Mouse (Mus musculus) heart, adult 10 weeks (tissue): ENCODE results near the gene Elfn1. TPM values are rescaled to one million over a fixed set of nuclear protein-coding genes. Genes with fewer than 3 reads are reported as not detected.

Experiments used
- polyA plus RNA-seq: library from polyadenylated mRNA; stranded (reverse); fragments of 350-450 nt; fragmentation: Illumina TruSeq; extraction: RNeasy Lipid Tissue Mini Kit (QIAGEN cat#74804); gene quantifications from one replicate; pipeline ENCODE4 v1.2.3, GENCODE M21; 2014; ENCODE audit warnings: low read depth, low replicate concordance

Elfn1 gene
- 0.18 TPM for polyA plus RNA-seq

GRCm38 (mm10) chr5:139907714-139908242 is at the start of gene Elfn1:
Gene Elfn1 (plus strand): TSS chr5:139907943.

Other genes with a start within 250 kb of the Elfn1 start
- gene Micall2, start 171.6 kb upstream of the Elfn1 start, polyA plus RNA-seq, result 1.6 TPM
- gene Ints1, start 132.3 kb upstream of the Elfn1 start, polyA plus RNA-seq, result 24.2 TPM
- gene Mafk, start 116.4 kb upstream of the Elfn1 start, polyA plus RNA-seq, result 30.0 TPM
- gene Tmem184a, start 88.0 kb upstream of the Elfn1 start, polyA plus RNA-seq, result not detected
- gene Gm26938, start 81.5 kb upstream of the Elfn1 start, polyA plus RNA-seq, result not detected
- 13.1 TPM for gene Psmg3, start 81.1 kb upstream of the Elfn1 start, polyA plus RNA-seq